In the genomic region with DNA sequence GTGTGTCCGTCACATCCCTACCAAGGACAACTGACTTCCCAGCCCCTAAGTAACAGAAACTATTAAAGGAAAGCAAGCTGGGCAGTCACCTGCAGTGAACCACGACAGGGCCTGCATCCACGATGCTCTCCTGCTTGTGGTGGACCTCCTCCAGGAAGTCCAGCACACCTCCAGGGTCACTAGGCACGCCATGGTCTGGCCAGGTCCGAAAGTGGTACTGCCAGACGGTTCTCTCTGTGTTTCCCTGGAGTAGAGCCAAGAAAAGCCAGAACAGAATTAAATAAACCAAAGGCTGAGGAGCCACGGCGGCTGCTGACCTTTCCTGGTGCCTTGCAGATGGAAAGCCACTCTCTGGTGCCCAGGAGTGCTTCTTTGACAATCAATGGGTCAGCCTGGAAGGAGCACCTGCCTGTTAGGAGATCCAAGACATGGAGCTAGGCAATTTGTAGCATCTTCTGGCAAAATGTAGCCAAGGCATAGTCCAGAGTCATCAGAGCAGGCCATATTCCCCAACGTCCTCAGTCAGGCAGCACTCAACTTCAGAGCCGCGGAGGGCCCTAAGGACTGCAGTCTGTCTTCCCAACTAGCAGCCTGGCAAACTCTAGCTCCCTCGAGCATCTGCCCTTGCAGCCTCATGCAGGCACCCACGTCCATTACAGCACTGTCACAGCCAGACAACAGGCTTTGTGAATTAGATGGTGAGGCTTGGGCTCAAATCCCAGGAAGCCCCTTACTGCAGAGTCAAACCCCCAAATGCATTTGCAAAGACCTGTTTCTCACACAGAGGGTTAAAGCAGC, we compare ENCODE assay signal across 13 mouse cellular contexts. TPM values are rescaled to one million over a fixed set of nuclear protein-coding genes. Genes with fewer than 3 reads are reported as not detected.
DNase-seq lines count a peak whose midpoint lies in the region; ATAC-seq lines count a peak whose summit lies in the region.
"Had no signal": no experiment of that assay in that cellular context is flagged by ENCODE, and none has a peak within 500 bp of the region (broad histone marks: within the 10 kb centered on the region; RNA-seq: fewer than 3 reads in every experiment).

No protein-coding gene starts in this region.

- no peak overlapping the region for H3K9ac ChIP-seq in forebrain, embryonic 16.5 days (replicated peaks; ENCODE audit: low read depth, low read length)
- H3K9ac ChIP-seq: liver, embryonic 13.5 days had no signal

- H3K4me3 ChIP-seq in forebrain, embryonic 16.5 days (replicated peaks; ENCODE audit: low read length) = no peak overlapping the region
- no peak overlapping the region for H3K4me3 ChIP-seq in forebrain, embryonic 10.5 days
- H3K4me3 ChIP-seq: liver, embryonic 13.5 days had no signal

- no peaks in the 10 kb centered on the region for H3K27me3 ChIP-seq in forebrain, embryonic 16.5 days (replicated peaks; ENCODE audit: control insufficient read depth, insufficient read depth, low read length)
- H3K27me3 ChIP-seq in forebrain, embryonic 10.5 days (ENCODE audit: poor library complexity, severe bottlenecking) = no peaks in the 10 kb centered on the region
- H3K27me3 ChIP-seq: liver, embryonic 13.5 days had no signal

- DNase-seq in forebrain, embryonic 10.5 days (ENCODE audit: extremely low spot score, low spot score) = no peak
- peak; percentile 25 to 47 for DNase-seq in kidney, adult 8-10 months
- DNase-seq in kidney, postnatal 14 days = no peak
- DNase-seq in MN1 (ENCODE audit: low spot score) = peak; percentile 32
- DNase-seq in cerebellum, adult 8-10 months = peak; percentile 79
- DNase-seq in lung, postnatal 10 days = no peak
- DNase-seq: heart, postnatal 4 days; liver, embryonic 13.5 days; midbrain, embryonic 14.5 days; right cerebral cortex, adult 18-20 months; thymus, adult 18-20 months had no signal

- H3K36me3 ChIP-seq in forebrain, embryonic 16.5 days (ENCODE audit: control insufficient read depth, insufficient read depth) = peaks cover 8% of the 10 kb centered on the region
- peaks cover 98% of the 10 kb centered on the region for H3K36me3 ChIP-seq in forebrain, embryonic 10.5 days (replicated peaks)

- H3K9me3 ChIP-seq in forebrain, embryonic 16.5 days (ENCODE audit: control insufficient read depth, low read length) = no peaks in the 10 kb centered on the region
- no peaks in the 10 kb centered on the region for H3K9me3 ChIP-seq in forebrain, embryonic 10.5 days
- H3K9me3 ChIP-seq: G1E; liver, embryonic 13.5 days had no signal

- no peak overlapping the region for H3K4me2 ChIP-seq in forebrain, embryonic 16.5 days (ENCODE audit: low read length)
- H3K4me2 ChIP-seq: liver, embryonic 13.5 days had no signal

- H3K27ac ChIP-seq in forebrain, embryonic 16.5 days (ENCODE audit: low read length) = peak overlapping the region; percentile 13; the same call in 1 of the 2 replicates
- H3K27ac ChIP-seq in forebrain, embryonic 10.5 days = no peak overlapping the region
- H3K27ac ChIP-seq: liver, embryonic 13.5 days had no signal

- WGBS in forebrain, embryonic 16.5 days = 80% methylated on average over 13 of the region's 13 CpGs
- 92% methylated on average over 13 of the region's 13 CpGs for WGBS in forebrain, embryonic 10.5 days

- H3K4me1 ChIP-seq in forebrain, embryonic 16.5 days (replicated peaks; ENCODE audit: control insufficient read depth, insufficient read depth, low read length) = peaks cover 28% of the 10 kb centered on the region
- H3K4me1 ChIP-seq in forebrain, embryonic 10.5 days = no peaks in the 10 kb centered on the region; the same call in 1 of the 2 replicates
- H3K4me1 ChIP-seq: liver, embryonic 13.5 days had no signal

- no peak for ATAC-seq in forebrain, embryonic 16.5 days

RNA-seq across cellular contexts. Expression of a gene that starts 46.6 kb away (rescaled TPM):
- 22.5 and 23.8 TPM in 2 replicates for polyA plus RNA-seq in forebrain, embryonic 16.5 days (2015; fragmentation: Nextera tagmentation; extraction: Ambion mirVana)
- 25.1 TPM in 2 replicates for polyA plus RNA-seq in forebrain, embryonic 10.5 days (2016; fragmentation: Nextera tagmentation; extraction: Ambion mirVana)

RNA-seq across cellular contexts. Expression of a gene that starts 59.6 kb away (rescaled TPM):
- polyA plus RNA-seq in forebrain, embryonic 16.5 days (2015; fragmentation: Nextera tagmentation; extraction: Ambion mirVana) = 361 and 392 TPM in 2 replicates
- 659 and 678 TPM in 2 replicates for polyA plus RNA-seq in forebrain, embryonic 10.5 days (2016; fragmentation: Nextera tagmentation; extraction: Ambion mirVana)

Comparison
In these comparisons a context has a peak if more than half of its experiments do, and no peak if none do; other contexts are left out.
1. DNase-seq: peak in kidney, adult 8-10 months (2 of 2), MN1 (single experiment) and cerebellum, adult 8-10 months (single experiment); none in forebrain, embryonic 10.5 days (single experiment), kidney, postnatal 14 days (single experiment) and lung, postnatal 10 days (single experiment).